Mouse (Mus musculus) liver, adult 2 months (tissue): ENCODE results near the gene Npas2.

Experiments used
- CTCF ChIP-seq: fragments of 200-500 bp; IDR thresholded peaks from 2 replicates; pipeline ENCODE4 v1.5.1; 2011; ENCODE audit warnings: low read depth, low read length, control low read depth
- POLR2A ChIP-seq: fragments of 200-500 bp; IDR thresholded peaks from 2 replicates; pipeline ENCODE4 v1.6.1; 2011; ENCODE audit warnings: low read length, control low read depth; ENCODE audit not compliant: insufficient read depth; ENCODE audit errors: extremely low read depth

GRCm38 (mm10) chr1:39163077-39163476 is 30.5 kb upstream of the Npas2 start:
- no peak for TF ChIP-seq POLR2A
- TF ChIP-seq CTCF: no peak
